Mouse (Mus musculus) ovary, postnatal 14 days (tissue): ENCODE results near the gene Olfr623.

Source experiments
- DNase-seq: peaks from one replicate; pipeline ENCODE4 v3.0.0; 2022; ENCODE audit warnings: low spot score

Olfr623 gene

DNA sequence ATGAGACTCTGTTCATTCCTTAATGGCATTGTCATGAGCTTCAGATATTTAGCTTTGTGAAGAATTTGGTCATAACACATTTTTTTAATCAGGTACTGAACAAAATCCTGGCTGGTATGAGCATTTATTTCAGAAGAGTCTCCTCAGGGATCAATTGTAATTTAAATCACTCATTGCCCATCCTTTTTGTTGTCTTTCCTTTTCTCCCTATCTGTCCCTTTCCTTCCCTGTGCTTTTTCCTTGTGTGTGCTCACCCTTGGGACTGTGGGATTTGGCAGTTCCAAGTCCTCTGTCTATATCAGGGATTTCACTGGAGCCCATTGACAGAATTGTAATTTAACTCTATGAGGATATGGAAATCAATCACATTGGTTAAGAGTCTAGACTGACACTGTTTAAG lies at the start of gene Olfr623:
Gene Olfr623, minus strand, starts transcription at position 101 of the 400 bp plus-strand sequence.
- no peak for DNase-seq

- no peak for DNase-seq
Observed at GRCm38 (mm10) chr7:103712024-103712423, 48.5 kb upstream of the Olfr623 start.

DNA sequence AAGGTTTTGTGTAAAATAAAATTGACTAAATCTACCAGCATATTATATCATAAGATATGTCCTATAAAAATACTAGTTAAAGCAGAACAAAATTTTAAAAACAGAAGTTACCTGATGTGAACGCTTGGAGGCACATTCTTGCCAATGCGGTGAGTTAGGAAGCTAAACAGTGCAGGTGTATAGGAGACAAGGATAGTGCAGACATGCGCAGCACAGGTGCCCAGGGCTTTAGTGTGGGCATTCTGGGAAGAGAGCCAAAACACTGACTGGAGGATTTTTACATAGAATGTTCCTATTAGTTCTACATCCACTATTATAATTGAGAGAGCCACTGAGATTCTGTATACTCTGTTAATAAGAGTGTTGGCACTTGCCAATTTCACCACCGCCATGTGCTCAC lies 36.0 kb upstream of the Olfr623 start:
- DNase-seq: no peak

GRCm38 (mm10) chr7:103682420-103682819 lies 18.9 kb upstream of the Olfr623 start, which contains the start of gene Olfr625-ps1:
TSS of gene Olfr625-ps1 (plus strand) at chr7:103682720.
- DNase-seq: no peak

- no peak for DNase-seq
Observed at GRCm38 (mm10) chr7:103671091-103671490, 7.6 kb upstream of the Olfr623 start, which contains the start of gene Olfr624. TSS of gene Olfr624 (minus strand) at chr7:103671191.

DNA sequence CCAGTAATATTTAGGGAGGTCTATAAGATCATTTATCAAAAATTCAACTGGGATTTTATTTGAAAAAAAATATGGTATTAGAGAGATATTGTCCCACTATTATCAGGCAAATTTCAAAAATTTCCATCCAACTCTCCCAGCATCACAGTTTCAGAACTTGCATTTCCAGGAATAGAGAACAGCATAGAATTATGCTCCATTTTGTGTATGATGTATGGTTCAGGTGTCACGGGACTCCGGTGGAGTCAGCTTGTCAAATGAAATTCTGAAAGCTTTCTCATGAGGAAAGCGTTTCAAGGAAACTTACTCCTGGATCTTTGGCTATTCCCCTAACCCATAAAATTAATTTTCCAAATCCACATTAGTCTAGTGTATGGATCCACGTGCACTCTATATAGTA lies 19.4 kb downstream of the Olfr623 start:
- no peak for DNase-seq

- no peak for DNase-seq
Observed at GRCm38 (mm10) chr7:103642602-103643001, 20.9 kb downstream of the Olfr623 start, which contains the start of gene Olfr622. TSS of gene Olfr622 (minus strand) at chr7:103642702.

DNA sequence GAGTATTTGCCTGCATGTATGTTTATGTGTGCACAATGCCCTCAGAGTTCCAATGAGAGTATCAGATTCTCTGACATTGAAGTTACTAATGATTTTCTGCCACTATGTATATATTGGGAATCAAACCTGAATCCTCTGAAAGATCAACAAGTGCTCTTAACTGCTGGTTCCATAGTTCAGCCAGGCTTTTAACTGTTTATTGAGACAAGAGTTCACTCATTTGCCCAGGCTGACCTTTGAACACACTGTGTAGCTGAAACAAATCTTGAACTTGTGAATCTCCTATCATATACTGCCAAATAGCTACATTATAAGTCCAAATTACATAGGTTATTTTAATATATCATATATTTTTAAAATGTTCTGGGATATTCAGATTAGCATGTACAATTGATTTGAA lies 26.7 kb downstream of the Olfr623 start:
- DNase-seq: no peak

DNA sequence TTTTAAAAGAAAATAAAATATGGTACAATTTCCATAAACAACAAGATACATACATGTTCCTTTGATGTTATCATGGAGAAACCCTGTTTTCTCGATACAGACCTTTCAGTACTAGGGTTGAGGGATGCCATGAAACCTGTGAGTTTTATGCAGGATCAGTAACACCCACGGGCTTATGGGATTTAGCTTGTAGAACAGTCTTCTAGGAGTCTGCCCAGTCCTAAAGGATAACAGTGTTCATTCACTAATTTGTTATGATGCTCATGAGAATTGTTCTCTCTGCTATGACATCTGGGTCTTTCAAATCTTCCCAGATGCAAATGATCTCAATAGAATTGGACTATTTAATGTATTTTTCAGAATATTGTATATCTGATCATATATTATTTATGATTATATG lies 51.1 kb downstream of the Olfr623 start, which contains the start of gene Olfr620:
Gene Olfr620, minus strand, starts transcription at position 101 of the 400 bp plus-strand sequence.
- DNase-seq: no peak
